Mouse (Mus musculus) neural tube, embryonic 10.5 days (tissue): ENCODE data around the gene Olfr1344.
"Not testable (repeated sequence)": the region's sequence is repeated elsewhere in the genome, so short reads cannot be mapped to it uniquely, and the experiment has no call there.

Experiments
- DNase-seq: peaks from one replicate; pipeline ENCODE4 v3.0.0-alpha.2; 2017; ENCODE audit warnings: low spot score; ENCODE audit errors: extremely low spot score

The Olfr1344 gene

DNA sequence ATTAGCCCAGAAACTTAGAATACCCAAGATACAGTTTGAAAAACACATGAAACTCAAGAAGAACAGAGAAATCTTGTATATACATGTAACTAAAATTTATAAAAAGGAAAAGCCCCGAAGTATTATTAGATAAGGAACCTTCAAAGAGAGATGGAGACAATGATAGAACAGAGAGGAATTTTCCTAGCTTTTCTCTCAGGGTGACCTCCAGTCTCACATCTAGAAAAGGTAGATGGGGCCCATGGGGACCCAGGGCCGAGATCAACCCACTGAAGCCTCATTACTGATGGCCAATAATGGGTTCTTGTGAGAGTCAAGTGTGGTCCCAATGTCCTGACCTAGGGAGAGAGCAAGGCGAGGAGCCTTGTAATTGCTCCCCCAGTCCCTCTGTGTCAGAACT, at the start of gene Olfr1344:
Gene Olfr1344, plus strand, starts transcription at position 301 of the 400 bp plus-strand sequence.
- no peak for DNase-seq

DNA sequence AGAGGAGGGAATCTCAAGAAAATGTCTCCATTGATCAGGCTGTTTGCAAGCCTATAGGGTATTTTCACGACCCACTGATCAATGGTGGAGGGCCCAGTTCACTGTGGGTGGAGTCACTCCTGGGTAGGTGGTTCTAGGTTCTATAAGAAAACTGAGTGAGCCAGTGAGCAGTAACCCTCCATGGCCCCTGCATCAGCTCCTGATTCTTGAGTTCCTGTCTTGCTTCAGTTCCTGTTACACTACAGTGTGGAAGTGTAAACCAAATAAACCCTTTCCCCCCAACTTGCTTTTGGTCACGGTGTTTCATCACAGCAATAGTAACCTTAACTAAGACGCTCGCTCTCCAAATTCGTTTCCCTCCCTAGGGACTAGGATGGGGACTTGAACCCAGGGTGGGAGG, 49.5 kb upstream of the Olfr1344 start:
- no peak for DNase-seq

DNA sequence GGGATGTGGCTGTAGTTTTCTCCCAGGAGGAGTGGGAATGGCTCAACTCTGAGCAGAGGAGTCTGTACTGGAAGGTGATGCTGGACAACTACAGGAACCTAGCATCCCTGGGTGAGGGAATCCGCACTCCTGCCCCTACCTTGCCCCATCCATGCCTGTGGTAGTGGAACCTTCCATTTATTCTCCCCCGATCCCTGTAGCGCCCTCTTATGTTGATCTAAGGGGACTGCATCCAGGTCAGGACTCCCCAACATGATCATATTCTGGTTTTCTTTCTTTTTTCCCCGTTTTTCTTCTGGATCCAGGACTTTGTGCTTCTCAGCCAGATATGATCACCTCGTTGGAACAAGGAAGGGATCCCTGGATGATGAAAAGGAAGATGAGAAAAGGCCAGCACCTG, 49.0 kb upstream of the Olfr1344 start:
- DNase-seq = no peak

DNA sequence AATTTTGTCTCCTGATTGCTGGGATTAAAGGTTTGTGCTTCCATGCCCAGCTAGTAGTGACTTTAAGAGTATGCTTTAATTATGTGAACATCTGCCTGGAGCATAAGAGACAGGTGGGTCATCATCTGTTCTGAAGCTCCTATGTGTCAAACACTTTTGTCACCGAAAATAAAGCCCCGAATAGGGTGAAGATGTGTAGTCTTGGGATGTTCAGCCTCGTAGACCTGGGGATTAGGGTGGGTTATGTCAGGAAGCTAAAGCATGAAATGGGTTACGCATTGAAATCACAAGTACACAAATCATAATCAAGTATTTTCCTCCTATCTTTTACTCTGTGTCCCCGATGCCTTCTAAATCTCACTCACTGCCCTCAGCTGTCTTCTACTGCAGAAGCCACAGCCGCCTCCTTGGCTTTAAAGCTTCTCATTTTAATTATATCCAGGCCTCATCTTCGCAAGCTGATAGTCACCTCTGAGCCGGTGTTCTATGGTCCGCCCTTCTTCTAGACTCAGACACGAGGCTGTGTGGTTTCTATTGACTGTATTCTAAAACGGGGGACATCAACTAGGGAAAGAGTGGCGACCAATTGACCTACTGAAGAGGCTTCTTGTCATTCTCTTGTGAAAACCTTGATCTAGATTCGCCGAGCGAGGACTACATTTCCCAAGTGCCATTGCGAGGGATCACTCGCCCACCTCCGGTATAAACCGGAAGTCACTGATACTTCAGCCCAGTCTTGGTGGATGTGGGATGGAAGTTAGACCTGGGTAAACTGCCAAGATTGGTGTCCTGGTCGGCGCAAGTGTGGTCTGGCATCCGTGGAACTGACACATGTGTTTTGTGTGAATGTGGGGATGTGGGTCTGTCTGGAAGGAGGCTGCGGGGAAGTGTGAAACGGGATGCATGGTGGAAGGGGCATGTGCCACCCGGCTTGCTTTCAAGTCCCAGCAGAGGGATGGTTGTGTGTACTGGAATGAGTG, 40.2 kb upstream of the Olfr1344 start, which contains the start of gene Smim17:
Gene Smim17, plus strand, starts transcription at position 720 of the 980 bp plus-strand sequence.
- DNase-seq = peak; percentile 56

DNA sequence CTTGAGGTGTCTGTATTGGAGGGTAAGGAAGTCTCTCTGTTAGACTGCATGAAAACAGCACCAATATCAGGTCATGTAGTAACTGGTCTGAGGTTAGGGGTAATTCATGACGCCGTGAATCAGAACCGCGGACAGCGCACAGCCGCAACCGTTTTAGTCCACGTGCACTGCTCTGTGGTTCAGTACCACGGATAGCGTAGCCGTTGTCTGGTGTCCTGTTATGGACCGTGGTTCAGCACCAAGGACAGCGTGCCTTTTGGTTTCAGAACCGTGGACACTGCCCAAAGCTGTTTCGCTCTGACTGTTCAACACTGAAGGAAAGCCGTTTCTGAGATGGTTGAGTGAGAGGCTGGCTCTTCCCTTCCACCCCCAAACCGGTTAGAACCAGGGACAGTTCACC, 28.4 kb upstream of the Olfr1344 start, which contains the start of gene Gm20715:
Gene Gm20715, plus strand, starts transcription at position 235 of the 400 bp plus-strand sequence.
- peak; percentile 91 for DNase-seq

DNA sequence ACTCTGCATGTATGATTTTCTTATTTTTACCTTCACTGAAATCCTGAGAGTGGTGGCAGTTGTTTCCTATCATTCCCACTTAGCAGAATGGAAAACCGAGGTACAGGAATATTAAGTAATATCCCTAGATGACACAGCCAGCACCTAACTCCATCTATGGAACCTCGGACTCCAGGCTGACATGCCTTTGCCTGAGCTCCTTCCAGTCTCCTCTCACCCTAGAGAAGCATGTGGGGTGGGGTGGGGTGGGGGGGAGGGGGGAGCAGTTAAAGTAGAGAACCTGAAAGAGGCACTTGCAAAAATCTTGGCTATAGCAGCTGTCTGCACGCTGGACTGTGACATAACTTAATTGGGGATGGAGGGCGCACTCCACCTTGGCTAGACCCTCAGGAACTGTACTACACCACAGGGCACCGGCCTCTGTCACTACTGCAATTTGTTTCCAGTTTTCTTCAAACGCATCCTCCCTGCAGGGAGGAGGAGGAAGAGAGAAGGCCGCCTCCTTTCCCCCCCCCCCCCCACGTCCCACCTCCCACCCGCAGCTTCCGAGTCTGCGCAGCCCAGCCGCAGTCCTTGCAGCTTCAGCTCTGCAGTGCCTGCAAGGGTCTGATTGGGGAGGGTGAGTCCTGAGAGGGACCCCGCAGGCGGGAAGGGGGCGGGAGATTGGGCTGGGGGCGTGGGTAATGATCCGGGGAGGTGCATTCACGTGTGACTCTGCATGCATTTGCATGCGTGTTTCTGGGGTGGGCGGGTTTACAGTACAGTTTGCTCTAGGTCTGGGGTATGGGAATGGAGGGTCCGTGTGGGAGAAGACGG, 23.7 kb upstream of the Olfr1344 start:
- no peak for DNase-seq

DNA sequence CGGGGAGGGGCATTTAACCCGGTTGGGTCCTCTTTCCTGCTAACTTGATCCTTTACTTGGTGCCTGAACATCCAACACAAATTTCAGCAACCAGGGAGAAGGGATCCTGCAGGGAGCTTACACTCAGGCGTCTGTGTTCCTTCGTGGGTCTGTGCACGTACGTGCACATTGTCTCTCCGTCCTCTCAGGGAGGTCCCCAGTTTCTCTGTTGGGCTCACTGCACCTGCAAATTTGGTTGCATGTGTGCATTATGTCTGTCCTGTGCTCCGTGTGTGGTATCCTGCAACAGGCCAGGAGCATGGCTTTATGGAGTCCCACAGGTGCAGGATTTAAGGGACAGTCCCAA, 23.1 kb upstream of the Olfr1344 start:
- no peak for DNase-seq

DNA sequence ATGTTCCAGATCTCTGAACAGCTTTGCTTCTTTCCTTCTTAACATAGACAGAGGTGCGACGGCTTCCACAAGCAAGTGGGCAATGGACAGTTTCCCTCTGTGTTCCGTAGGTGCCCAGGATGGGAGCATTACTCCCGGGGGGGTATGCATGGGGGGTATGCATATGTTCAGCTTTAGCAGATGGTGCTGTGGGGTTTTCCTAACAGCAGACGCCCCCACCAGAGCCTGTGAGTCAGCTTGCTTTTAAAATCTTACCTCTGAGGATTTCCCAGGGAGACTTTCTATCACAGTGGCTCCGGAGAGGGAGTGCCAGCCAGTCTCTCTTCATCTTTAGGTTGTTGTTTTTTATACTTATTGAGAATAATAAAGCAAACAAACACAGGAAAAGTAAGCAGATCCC, 18.6 kb upstream of the Olfr1344 start:
- DNase-seq = no peak

DNA sequence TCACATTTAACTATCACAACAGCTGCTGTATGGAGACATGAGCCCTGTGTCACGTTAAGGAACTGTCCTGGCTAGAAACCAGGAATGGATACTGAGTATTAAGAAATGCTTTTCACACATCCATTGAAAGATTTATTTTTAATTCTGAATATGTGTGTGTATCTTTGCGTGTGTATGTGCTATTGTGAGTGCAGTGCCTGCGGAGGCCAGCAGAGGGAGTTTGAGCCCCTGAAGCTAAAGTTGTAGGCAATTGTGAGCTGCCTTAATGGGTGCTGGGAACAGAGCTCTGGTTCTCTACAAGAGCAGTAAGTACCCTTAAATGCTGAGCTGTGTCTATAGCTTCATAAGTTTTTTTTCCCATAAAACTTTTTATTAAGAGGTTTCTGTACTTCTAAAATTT, 9.1 kb upstream of the Olfr1344 start:
- no peak for DNase-seq

DNA sequence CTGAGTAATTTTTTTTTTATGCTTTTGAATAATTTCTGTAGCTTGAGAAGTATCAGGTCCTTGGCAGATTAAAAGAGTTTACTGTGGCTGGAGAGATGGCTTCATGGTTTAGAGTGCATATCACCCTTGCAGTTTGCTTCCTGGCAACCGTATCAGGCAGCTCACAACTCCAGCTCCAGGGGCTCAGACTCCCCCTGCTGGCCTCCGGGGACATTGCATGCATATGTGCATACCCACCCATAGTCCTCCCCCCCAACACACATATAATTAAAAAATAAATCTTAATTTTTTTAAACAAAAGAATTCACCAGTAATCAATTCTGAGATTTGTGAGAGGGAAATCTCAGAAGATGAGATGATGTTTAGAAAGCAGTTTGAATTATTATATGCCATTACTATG, 8.1 kb upstream of the Olfr1344 start:
- no peak for DNase-seq

DNA sequence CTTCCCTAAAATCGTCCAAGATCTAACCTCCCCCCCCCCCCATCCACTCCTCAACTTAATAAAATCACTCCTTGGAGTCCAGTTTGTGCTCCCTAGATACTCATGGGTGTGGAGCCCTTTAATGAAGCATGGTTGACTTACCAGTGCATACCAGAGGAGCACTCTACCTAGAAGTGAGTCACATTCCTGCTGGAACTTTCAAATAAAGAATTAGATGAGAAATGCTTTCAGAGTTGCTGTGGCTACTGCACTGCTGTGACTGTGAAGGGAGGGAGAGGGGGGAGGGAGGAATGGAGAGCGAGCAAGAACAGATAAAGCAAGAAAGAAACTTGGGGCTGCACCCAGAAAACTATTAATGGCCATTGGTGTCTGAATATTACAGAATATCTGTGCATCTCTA, 2.7 kb downstream of the Olfr1344 start:
- DNase-seq = no peak

DNA sequence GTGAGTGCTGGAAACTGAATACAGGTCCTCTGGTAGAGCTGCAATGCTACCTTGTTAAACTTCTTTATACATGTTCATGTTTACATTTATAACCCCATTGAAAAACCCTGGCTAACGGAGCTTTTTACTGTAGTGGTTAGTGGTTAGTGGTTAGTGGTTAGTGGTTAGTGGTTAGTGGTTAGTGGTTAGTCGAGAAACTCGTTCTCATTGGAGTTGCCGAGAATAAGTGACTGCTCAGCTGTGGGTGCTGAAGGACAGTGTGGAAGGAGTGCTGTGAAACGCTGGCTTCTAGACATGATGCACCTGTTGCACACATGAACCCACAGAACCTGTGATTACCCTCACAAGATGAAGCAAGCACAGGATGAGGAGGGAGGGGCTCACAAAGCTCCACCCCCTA, 9.3 kb downstream of the Olfr1344 start:
- no peak for DNase-seq

DNA sequence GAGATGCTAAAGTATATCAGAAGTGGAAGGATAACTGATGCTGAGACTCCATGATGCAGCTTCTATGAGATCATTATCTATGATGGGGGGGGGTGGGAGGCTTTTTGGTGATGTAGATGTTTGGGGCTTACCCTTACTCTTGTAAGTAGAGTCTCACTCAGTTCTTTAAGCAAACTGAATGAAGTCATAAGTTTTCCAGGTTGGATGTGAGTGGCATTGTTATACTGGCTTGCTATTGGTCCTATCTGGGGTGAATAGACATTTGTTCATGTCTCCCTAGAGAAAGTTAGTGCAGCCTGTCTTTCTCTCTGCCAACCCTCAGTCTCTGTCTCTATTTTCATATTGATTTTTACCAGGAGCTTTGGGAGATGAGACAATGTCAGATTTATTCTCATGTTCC, 17.4 kb downstream of the Olfr1344 start, which contains the start of gene Olfr1336:
Gene Olfr1336, plus strand, starts transcription at position 301 of the 400 bp plus-strand sequence.
- DNase-seq = no peak

DNA sequence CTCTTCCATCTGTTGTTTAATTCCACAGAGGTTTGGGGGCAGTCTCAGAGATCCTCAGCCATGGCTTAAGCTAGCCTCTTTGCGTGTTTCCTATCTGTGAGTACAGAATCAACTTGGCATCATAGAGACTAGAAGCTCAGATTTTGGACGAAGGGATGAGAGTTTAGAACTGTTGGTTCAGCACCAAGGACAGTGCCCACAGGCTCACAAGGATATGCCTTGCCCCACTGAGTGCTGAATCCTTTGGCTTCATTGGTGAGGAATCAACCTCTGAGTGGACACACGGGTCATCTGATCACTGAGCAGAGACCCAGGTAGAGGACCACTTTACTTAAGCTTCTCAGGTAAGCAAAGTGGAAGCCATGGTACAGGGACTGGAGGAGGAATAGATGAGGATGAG, 17.9 kb downstream of the Olfr1344 start:
- DNase-seq = no peak

DNA sequence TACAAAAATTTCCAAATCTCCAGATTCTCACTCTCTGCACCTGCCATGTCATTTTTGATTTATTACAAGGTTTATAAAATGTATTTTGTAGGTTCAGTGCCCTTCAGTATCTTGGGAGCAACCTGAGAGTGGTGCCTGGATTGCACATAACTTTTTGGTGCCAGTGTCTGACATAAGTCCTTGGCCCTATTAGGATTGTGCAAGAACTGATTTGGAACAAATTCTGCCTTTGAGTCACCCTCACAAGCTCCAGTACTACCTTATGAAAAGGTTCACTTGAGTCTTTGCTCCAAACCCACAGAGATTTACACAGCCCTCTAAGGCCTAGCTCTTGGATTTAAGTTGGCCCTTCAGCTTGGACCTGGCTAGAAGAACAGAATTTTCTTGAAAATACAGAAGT, 28.5 kb downstream of the Olfr1344 start, which contains the start of gene Olfr1346:
Gene Olfr1346, plus strand, starts transcription at position 151 of the 400 bp plus-strand sequence.
- DNase-seq = no peak

DNA sequence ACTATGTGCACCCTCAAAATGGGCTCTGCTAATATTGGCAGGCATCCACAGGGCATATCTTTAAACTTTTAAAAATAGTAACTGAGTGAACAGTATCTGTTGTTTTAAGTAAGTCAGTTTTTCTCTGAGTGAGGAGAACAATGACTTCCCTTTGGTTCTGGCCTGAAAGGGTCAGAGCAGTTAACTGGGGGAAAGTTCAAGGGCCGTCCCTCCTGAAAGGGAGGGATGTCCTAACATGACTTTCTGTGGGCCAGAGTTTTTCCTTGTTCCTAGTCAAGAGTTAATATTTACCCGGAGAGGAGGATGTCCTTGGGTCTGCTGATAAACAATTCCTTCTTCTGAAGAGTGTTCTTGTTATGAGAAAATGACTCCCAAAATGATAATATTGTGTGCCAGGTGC, 39.1 kb downstream of the Olfr1344 start:
- not testable (repeated sequence) for DNase-seq

DNA sequence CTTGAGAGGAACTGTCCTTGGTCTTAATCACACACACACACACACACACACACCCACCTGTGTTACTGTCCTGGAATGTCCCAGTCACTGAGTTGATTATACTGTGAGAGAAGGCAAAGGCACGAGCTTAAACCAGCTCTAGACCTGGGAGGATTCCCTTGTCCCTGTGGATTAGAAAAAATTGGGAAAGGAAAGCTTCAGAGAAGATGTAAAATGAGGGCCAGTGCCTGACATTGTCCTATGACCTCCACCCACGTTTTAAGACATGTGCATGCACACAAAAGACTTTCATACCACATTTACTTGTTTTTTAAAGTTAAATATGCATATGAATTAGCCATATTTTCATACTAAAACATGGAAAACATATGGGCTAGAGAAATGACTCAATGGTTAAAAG, 48.4 kb downstream of the Olfr1344 start, which contains the start of gene Olfr5:
Gene Olfr5, minus strand, starts transcription at position 101 of the 400 bp plus-strand sequence.
- no peak for DNase-seq
